Mouse (Mus musculus) spleen, postnatal 36 days (tissue): ENCODE measurements around the gene Phlda1.

Experiments used
- DNase-seq, 2 experiments: peaks; one replicate each; pipeline ENCODE4 v3.0.0; 2022; ENCODE audit warnings: low spot score in 2 of 2, mixed read lengths in 1 of 2

The Phlda1 gene

GRCm38 (mm10) chr10:111504606-111505005, 1.5 kb upstream of the Phlda1 start:
- DNase-seq = no peak

- no peak for DNase-seq
These were observed 680 bp upstream of the Phlda1 start for GRCm38 (mm10) chr10:111505406-111505805.

- DNase-seq = peak in 1 of 2 experiments; percentile 11
These were observed 907 bp downstream of the Phlda1 start for GRCm38 (mm10) chr10:111506926-111507459.

- peak; percentile 66 to 68 for DNase-seq
These were observed 1.6 kb downstream of the Phlda1 start for GRCm38 (mm10) chr10:111507460-111508211.

- DNase-seq = peak in 1 of 2 experiments; percentile 7
These were observed 2.4 kb downstream of the Phlda1 start for GRCm38 (mm10) chr10:111508324-111509080.

GRCm38 (mm10) chr10:111509103-111509784, 3.2 kb downstream of the Phlda1 start:
- no peak for DNase-seq

- no peak for DNase-seq
These were observed 3.9 kb downstream of the Phlda1 start for GRCm38 (mm10) chr10:111509981-111510380.

- no peak for DNase-seq
These were observed 4.7 kb downstream of the Phlda1 start for GRCm38 (mm10) chr10:111510798-111511197.

- DNase-seq = no peak
These were observed 6.0 kb downstream of the Phlda1 start for GRCm38 (mm10) chr10:111512036-111512568.

- DNase-seq = no peak
These were observed 8.3 kb downstream of the Phlda1 start for GRCm38 (mm10) chr10:111514282-111514885.

GRCm38 (mm10) chr10:111515071-111516010, 9.3 kb downstream of the Phlda1 start:
- DNase-seq = no peak

- DNase-seq = peak; percentile 36 to 45
These were observed 10.1 kb downstream of the Phlda1 start for GRCm38 (mm10) chr10:111516172-111516588.

GRCm38 (mm10) chr10:111516804-111517436, 10.8 kb downstream of the Phlda1 start:
- DNase-seq = no peak

GRCm38 (mm10) chr10:111518350-111518749, 12.3 kb downstream of the Phlda1 start:
- DNase-seq = no peak

GRCm38 (mm10) chr10:111519620-111520370, 13.7 kb downstream of the Phlda1 start:
- no peak for DNase-seq

- DNase-seq = no peak
These were observed 14.5 kb downstream of the Phlda1 start for GRCm38 (mm10) chr10:111520621-111521020.

GRCm38 (mm10) chr10:111521636-111522035, 15.6 kb downstream of the Phlda1 start:
- no peak for DNase-seq

- no peak for DNase-seq
These were observed 16.1 kb downstream of the Phlda1 start for GRCm38 (mm10) chr10:111522230-111522629.

GRCm38 (mm10) chr10:111523894-111524293, 17.8 kb downstream of the Phlda1 start:
- DNase-seq = no peak
